Mouse (Mus musculus): ENCODE data around the gene Cd209a.
"Not testable (repeated sequence)": the region's sequence is repeated elsewhere in the genome, so short reads cannot be mapped to it uniquely, and the experiment has no call there.

Gene Cd209a

GRCm38 (mm10) chr8:3748761-3749160 is at the start of gene Cd209a:
TSS of gene Cd209a (minus strand) at chr8:3748984.
- DNase-seq (ENCODE audit: low read depth, low spot score), result no peak

GRCm38 (mm10) chr8:3768641-3769040 is 19.9 kb upstream of the Cd209a start:
- DNase-seq (ENCODE audit: low read depth, low spot score), result not testable (repeated sequence)

GRCm38 (mm10) chr8:3754261-3754850 is 5.6 kb upstream of the Cd209a start:
- peak; percentile 93 for DNase-seq (ENCODE audit: low read depth, low spot score)

GRCm38 (mm10) chr8:3736947-3737346 is 11.8 kb downstream of the Cd209a start:
- DNase-seq (ENCODE audit: low read depth, low spot score), result no peak

DNA sequence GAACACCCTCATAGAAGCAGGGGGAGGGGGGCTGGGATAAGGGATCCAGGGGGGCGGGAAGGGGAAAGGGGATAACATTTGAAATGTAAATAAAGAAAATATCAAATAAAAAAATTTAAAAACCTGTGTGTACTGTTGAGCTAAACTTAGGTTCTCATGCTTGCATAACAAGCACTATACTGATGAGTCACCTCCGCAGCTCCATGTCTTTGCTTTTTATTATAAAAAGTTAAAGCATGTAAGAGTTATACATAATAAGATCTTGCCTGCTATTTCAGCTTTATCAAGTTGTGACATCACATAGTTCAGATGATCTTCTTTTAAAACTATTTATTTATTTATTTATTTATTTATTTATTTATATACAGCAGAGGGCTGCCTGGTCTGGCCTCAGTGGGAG is 13.2 kb downstream of the Cd209a start:
- DNase-seq (ENCODE audit: low read depth, low spot score), result no peak

DNA sequence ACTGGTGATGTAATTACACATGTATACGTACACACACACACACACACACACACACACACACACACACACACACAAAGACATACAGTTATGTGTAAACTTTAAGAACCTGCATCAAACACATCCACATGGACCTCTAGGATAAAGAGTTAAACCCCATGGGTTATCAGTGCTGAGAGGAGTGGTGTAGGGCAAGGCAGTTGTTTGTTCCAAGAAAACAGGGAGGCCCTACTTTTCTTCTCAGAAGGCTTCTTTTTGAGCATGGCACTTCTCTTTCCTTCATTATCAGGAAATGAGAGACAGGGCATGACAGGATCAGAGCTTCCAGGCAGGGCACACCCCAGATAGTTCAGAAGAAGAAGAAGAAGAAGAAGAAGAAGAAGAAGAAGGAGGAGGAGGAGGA is 14.7 kb downstream of the Cd209a start:
- DNase-seq (ENCODE audit: low read depth, low spot score), result no peak

- no peak for DNase-seq (ENCODE audit: low read depth, low spot score)
Measured at GRCm38 (mm10) chr8:3721041-3721440, 27.7 kb downstream of the Cd209a start.

GRCm38 (mm10) chr8:3720551-3720950 is 28.2 kb downstream of the Cd209a start, which contains the start of gene Clec4g:
TSS of gene Clec4g (minus strand) at chr8:3720651.
- DNase-seq (ENCODE audit: low read depth, low spot score), result no peak

- peak; percentile 74 for DNase-seq (ENCODE audit: low read depth, low spot score)
Measured at GRCm38 (mm10) chr8:3718559-3718958, 30.2 kb downstream of the Cd209a start.

- DNase-seq (ENCODE audit: low read depth, low spot score), result no peak
Measured at GRCm38 (mm10) chr8:3717321-3717954, 31.3 kb downstream of the Cd209a start.

GRCm38 (mm10) chr8:3711646-3712045 is 37.1 kb downstream of the Cd209a start:
- peak; percentile 71 for DNase-seq (ENCODE audit: low read depth, low spot score)

- peak; percentile 32 for DNase-seq (ENCODE audit: low read depth, low spot score)
Measured at GRCm38 (mm10) chr8:3710312-3710711, 38.5 kb downstream of the Cd209a start.

DNA sequence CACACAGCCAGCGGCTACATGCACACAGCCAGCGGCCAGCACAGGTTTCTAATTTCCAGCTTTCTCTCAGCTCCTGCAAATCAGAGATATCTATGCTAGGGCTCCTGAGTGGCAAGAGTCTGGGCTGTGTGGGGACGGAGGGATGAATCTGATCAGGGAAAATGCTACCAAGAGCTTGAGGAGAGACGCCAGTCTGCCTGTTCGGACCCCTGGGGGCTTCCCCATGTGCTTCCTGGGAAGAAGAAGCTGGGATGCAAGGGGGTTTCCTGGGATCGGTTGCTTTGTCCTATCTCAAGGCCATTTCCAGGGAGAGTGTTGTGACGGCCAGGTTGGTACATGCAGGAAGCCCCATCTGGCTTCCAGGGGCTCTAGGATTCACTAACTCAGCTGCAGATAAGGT is 41.2 kb downstream of the Cd209a start:
- DNase-seq (ENCODE audit: low read depth, low spot score), result no peak

DNA sequence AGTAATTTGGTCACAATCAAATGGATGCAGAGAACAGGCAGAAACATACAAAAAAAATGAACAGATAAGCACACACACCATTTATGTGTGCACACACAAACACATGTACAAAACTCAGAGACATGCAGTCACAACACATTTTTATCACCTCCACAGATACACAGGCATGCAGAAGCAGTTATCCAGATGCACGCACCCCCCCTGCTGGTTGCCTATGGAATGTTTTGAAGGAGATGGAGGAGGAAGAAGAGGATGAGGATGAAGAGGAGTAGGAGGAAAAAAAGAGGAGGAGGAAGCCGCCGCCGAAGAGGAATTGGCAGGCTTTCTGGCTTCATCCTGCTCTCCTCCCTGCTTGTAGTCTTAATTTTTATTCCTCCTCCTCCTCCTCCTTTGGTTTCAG is 43.1 kb downstream of the Cd209a start:
- peak; percentile 49 for DNase-seq (ENCODE audit: low read depth, low spot score)

- DNase-seq (ENCODE audit: low read depth, low spot score), result no peak
Measured at GRCm38 (mm10) chr8:3701491-3701890, 47.3 kb downstream of the Cd209a start.

- DNase-seq (ENCODE audit: low read depth, low spot score), result peak; percentile 78
Measured at GRCm38 (mm10) chr8:3694121-3694520, 54.7 kb downstream of the Cd209a start, which contains the start of gene Fcer2a. TSS of gene Fcer2a (minus strand) at chr8:3694175.

Data from A20 (cell line).